Mouse (Mus musculus) lung, postnatal 0 days (tissue): ENCODE measurements around the gene Il1rl1.

ENCODE experiments used
- CTCF ChIP-seq: IDR thresholded peaks from 2 replicates; pipeline ENCODE4 v1.5.1; 2016; ENCODE audit warnings: antibody characterized with exemption, mild to moderate bottlenecking
- EP300 ChIP-seq: IDR thresholded peaks from 2 replicates; pipeline ENCODE4 v1.6.1; 2016; ENCODE audit warnings: antibody characterized with exemption, mild to moderate bottlenecking, control low read depth

GRCm38 (mm10) chr1:40501546-40502398, 72.4 kb downstream of the Il1rl1 start:
- TF ChIP-seq EP300 = peak; percentile 74
- TF ChIP-seq CTCF = no peak
